8 mouse cellular contexts compared by ENCODE assay signal in genomic region chr8:95000684-95001083, GRCm38 (mm10). TPM values are rescaled to one million over a fixed set of nuclear protein-coding genes. Genes with fewer than 3 reads are reported as not detected.
DNase-seq lines count a peak whose midpoint lies in the region; ATAC-seq and TF ChIP-seq lines count a peak whose summit lies in the region.
"Had no signal": no experiment of that assay in that cellular context is flagged by ENCODE, and none has a peak within 500 bp of the region (broad histone marks: within the 10 kb centered on the region; RNA-seq: fewer than 3 reads in every experiment).

No protein-coding gene starts in this region.

- peak; percentile 88 for DNase-seq in CH12.LX (ENCODE audit: extremely low read depth)
- DNase-seq in liver, embryonic 13.5 days, result peak; percentile 63
- DNase-seq in natural killer cell, adult 2 months (ENCODE audit: low spot score in 2 of 2), result peak; percentile 34 to 55
- peak; percentile 62 for DNase-seq in yolk sac, embryonic 10.5 days (ENCODE audit: low spot score)

- no peaks in the 10 kb centered on the region for H3K36me3 ChIP-seq in CH12.LX (replicated peaks in 1 of 2; ENCODE audit: control insufficient read depth in 1 of 2, insufficient read depth in 1 of 2, low read length in 1 of 2)
- peaks cover 31% of the 10 kb centered on the region for H3K36me3 ChIP-seq in forebrain, embryonic 15.5 days
- peaks cover 20% of the 10 kb centered on the region for H3K36me3 ChIP-seq in hindbrain, embryonic 15.5 days
- H3K36me3 ChIP-seq in liver, embryonic 13.5 days, result peaks cover 62% of the 10 kb centered on the region

- H3K27me3 ChIP-seq in CH12.LX (replicated peaks), result peaks cover 19% of the 10 kb centered on the region
- H3K27me3 ChIP-seq in forebrain, embryonic 15.5 days, result no peaks in the 10 kb centered on the region
- H3K27me3 ChIP-seq in hindbrain, embryonic 15.5 days, result no peaks in the 10 kb centered on the region
- no peaks in the 10 kb centered on the region for H3K27me3 ChIP-seq in liver, embryonic 13.5 days

- H3K4me2 ChIP-seq in CH12.LX (ENCODE audit: insufficient read depth, low read depth, poor library complexity, severe bottlenecking), result 0 out of 2 replicates have a peak overlapping the region, but pooled peaks have one; percentile 19
- H3K4me2 ChIP-seq in forebrain, embryonic 15.5 days (replicated peaks), result peak overlapping the region; percentile 67
- peak overlapping the region; percentile 66 for H3K4me2 ChIP-seq in hindbrain, embryonic 15.5 days
- H3K4me2 ChIP-seq in liver, embryonic 13.5 days, result no peak overlapping the region

- TF ChIP-seq POLR2A in CH12.LX (IDR thresholded peaks at IDR 0.05; ENCODE audit: low read depth, low read length), result no peak

- in situ Hi-C loops in CH12.LX (cut with MboI; ENCODE audit: low pct_ligation_motif_present, low pct_unique_long_range_greater_than_20kb, low sequenced_read_pairs), result loop anchor here (5.0 kb wide), 1 partner anchor 58 kb away; no protein-coding TSS in a partner anchor

- H3K9ac ChIP-seq in CH12.LX (ENCODE audit: insufficient read depth, low read depth), result no peak overlapping the region
- H3K9ac ChIP-seq in forebrain, embryonic 15.5 days (replicated peaks), result no peak overlapping the region
- no peak overlapping the region for H3K9ac ChIP-seq in hindbrain, embryonic 15.5 days
- no peak overlapping the region for H3K9ac ChIP-seq in liver, embryonic 13.5 days

- TF ChIP-seq EP300 in CH12.LX (IDR thresholded peaks at IDR 0.05; ENCODE audit: low read length), result no peak

- peak; percentile 71 for ATAC-seq in activated CD4-positive, CD25-positive, alpha-beta regulatory T cell, adult 4 months
- peak; percentile 38 for ATAC-seq in forebrain, embryonic 15.5 days (replicated peaks)
- 0 out of 2 replicates have a peak, but pooled peaks have one; percentile 27 for ATAC-seq in hindbrain, embryonic 15.5 days (ENCODE audit: low FRiP score, low read depth)
- ATAC-seq in liver, embryonic 13.5 days (ENCODE audit: low read depth), result peak; percentile 12; the same call in 1 of the 2 replicates

- H3K27ac ChIP-seq in CH12.LX (ENCODE audit: insufficient read depth, low read depth), result no peak overlapping the region
- H3K27ac ChIP-seq in forebrain, embryonic 15.5 days (replicated peaks), result peak overlapping the region; percentile 96
- H3K27ac ChIP-seq in hindbrain, embryonic 15.5 days (replicated peaks), result peak overlapping the region; percentile 93
- H3K27ac ChIP-seq in liver, embryonic 13.5 days, result peak overlapping the region; percentile 58

- WGBS in forebrain, embryonic 15.5 days, result 9% methylated on average over 5 of the region's 5 CpGs
- WGBS in hindbrain, embryonic 15.5 days, result 14% methylated on average over 5 of the region's 5 CpGs
- 15% methylated on average over 5 of the region's 5 CpGs for WGBS in liver, embryonic 13.5 days (ENCODE audit: insufficient replicate concordance)

- no peaks in the 10 kb centered on the region for H3K79me2 ChIP-seq in CH12.LX (replicated peaks; ENCODE audit: control insufficient read depth, extremely low read depth, insufficient read depth, poor library complexity, severe bottlenecking)

- dilution Hi-C loops in CH12.LX (cut with MboI; ENCODE audit: extremely low pct_ligation_motif_present, extremely low pct_unique_long_range_greater_than_20kb, low sequenced_read_pairs), result no loop called here

- H3K9me3 ChIP-seq in CH12.LX (replicated peaks; ENCODE audit: low read length), result no peaks in the 10 kb centered on the region
- H3K9me3 ChIP-seq in forebrain, embryonic 15.5 days, result no peaks in the 10 kb centered on the region
- no peaks in the 10 kb centered on the region for H3K9me3 ChIP-seq in hindbrain, embryonic 15.5 days
- no peaks in the 10 kb centered on the region for H3K9me3 ChIP-seq in liver, embryonic 13.5 days (replicated peaks)

- H3K4me3 ChIP-seq in CH12.LX (replicated peaks in 1 of 3; ENCODE audit: low read depth in 2 of 3, low read length in 2 of 3, poor library complexity in 1 of 3), result no peak overlapping the region
- peak overlapping the region; percentile 57; the same call in 1 of the 2 replicates for H3K4me3 ChIP-seq in forebrain, embryonic 15.5 days
- H3K4me3 ChIP-seq in hindbrain, embryonic 15.5 days, result no peak overlapping the region
- no peak overlapping the region; the same call in 1 of the 2 replicates for H3K4me3 ChIP-seq in liver, embryonic 13.5 days (replicated peaks)

- no peak for TF ChIP-seq RAD21 in CH12.LX (IDR thresholded peaks at IDR 0.05; ENCODE audit: low read depth, low read length)

- TF ChIP-seq CTCF in CH12.LX (conservative IDR thresholded peaks at IDR 0.05 in 1 of 2, IDR thresholded peaks at IDR 0.05 in 1 of 2; ENCODE audit: low read depth in 2 of 2, low read length in 2 of 2), result no peak

- peaks cover 9 to 28% of the 10 kb centered on the region in 2 experiments for H3K4me1 ChIP-seq in CH12.LX (ENCODE audit: control insufficient read depth in 1 of 2, insufficient read depth in 2 of 2)
- peaks cover 61% of the 10 kb centered on the region for H3K4me1 ChIP-seq in forebrain, embryonic 15.5 days
- H3K4me1 ChIP-seq in hindbrain, embryonic 15.5 days (replicated peaks), result peaks cover 67% of the 10 kb centered on the region
- peaks cover 67% of the 10 kb centered on the region for H3K4me1 ChIP-seq in liver, embryonic 13.5 days (replicated peaks)

TF ChIP-seq in CH12.LX, 34 proteins besides CTCF, POLR2A, EP300 and RAD21:
- TF ChIP-seq MAZ (IDR thresholded peaks at IDR 0.05; ENCODE audit: low read depth, low read length) (no peak), MXI1 (IDR thresholded peaks at IDR 0.05; ENCODE audit: low read depth, low read length) (0 out of 2 replicates have a peak, but pooled peaks have one; percentile 35), KAT2A (IDR thresholded peaks at IDR 0.05; ENCODE audit: insufficient replicate concordance, low read length) (no peak), CHD2 (IDR thresholded peaks at IDR 0.05; ENCODE audit: low read length) (no peak)

RNA-seq across cellular contexts. Expression of gene Adgrg3, which starts 16.8 kb away (rescaled TPM):
- total RNA-seq in CH12.LX (2012; rRNA removed) (not detected in 2 replicates), CH12.LX (2014; rRNA removed) (not detected in 2 replicates)
- polyA plus RNA-seq in CH12.LX (2012; ENCODE audit: insufficient read length, low read depth), result not detected in 2 replicates
- polyA plus RNA-seq in activated CD4-positive, CD25-positive, alpha-beta regulatory T cell, adult 4 months (2017; shearing (Covaris generic)), result under 1 TPM; 0.21 to 0.41 TPM
- polyA plus RNA-seq in forebrain, embryonic 15.5 days (2015; fragmentation: Nextera tagmentation; extraction: Ambion mirVana), result 1.0 and 1.2 TPM in 2 replicates
- polyA plus RNA-seq in hindbrain, embryonic 15.5 days (2015; fragmentation: Nextera tagmentation; extraction: Ambion mirVana), result 0.79 and 0.95 TPM in 2 replicates
- 5.5 and 6.0 TPM in 2 replicates for polyA plus RNA-seq in liver, embryonic 13.5 days (2015; fragmentation: Nextera tagmentation; extraction: Ambion mirVana)

RNA-seq across cellular contexts. Expression of gene Adgrg1, which starts 26.1 kb away (rescaled TPM):
- total RNA-seq in CH12.LX (2012; rRNA removed) (0.34 and 0.42 TPM in 2 replicates), CH12.LX (2014; rRNA removed) (1.1 and 1.2 TPM in 2 replicates)
- polyA plus RNA-seq in CH12.LX (2012; ENCODE audit: insufficient read length, low read depth), result 2.0 and 2.5 TPM in 2 replicates
- polyA plus RNA-seq in activated CD4-positive, CD25-positive, alpha-beta regulatory T cell, adult 4 months (2017; shearing (Covaris generic)), result 1 to 10 TPM; 1.8 to 2.8 TPM
- polyA plus RNA-seq in forebrain, embryonic 15.5 days (2015; fragmentation: Nextera tagmentation; extraction: Ambion mirVana), result 135 and 140 TPM in 2 replicates
- polyA plus RNA-seq in hindbrain, embryonic 15.5 days (2015; fragmentation: Nextera tagmentation; extraction: Ambion mirVana), result 116 and 122 TPM in 2 replicates
- 42.7 and 55.6 TPM in 2 replicates for polyA plus RNA-seq in liver, embryonic 13.5 days (2015; fragmentation: Nextera tagmentation; extraction: Ambion mirVana)

RNA-seq across cellular contexts. Expression of gene Drc7, which starts 54.2 kb away (rescaled TPM):
- not detected in 2 replicates for total RNA-seq in CH12.LX (2012; rRNA removed)
- not detected in 2 replicates for total RNA-seq in CH12.LX (2014; rRNA removed)
- not detected in 2 replicates for polyA plus RNA-seq in CH12.LX (2012; ENCODE audit: insufficient read length, low read depth)
- not detected for polyA plus RNA-seq in activated CD4-positive, CD25-positive, alpha-beta regulatory T cell, adult 4 months (2017; shearing (Covaris generic))
- 0.96 and 1.4 TPM in 2 replicates for polyA plus RNA-seq in forebrain, embryonic 15.5 days (2015; fragmentation: Nextera tagmentation; extraction: Ambion mirVana)
- polyA plus RNA-seq in hindbrain, embryonic 15.5 days (2015; fragmentation: Nextera tagmentation; extraction: Ambion mirVana), result 2.1 and 2.4 TPM in 2 replicates
- 0.19 and 0.21 TPM in 2 replicates for polyA plus RNA-seq in liver, embryonic 13.5 days (2015; fragmentation: Nextera tagmentation; extraction: Ambion mirVana)
- polyA plus RNA-seq: large intestine, adult 2 months had no signal

Comparison
In these comparisons a context has a peak if more than half of its experiments do, and no peak if none do; other contexts are left out.
1. ATAC-seq: peak in every context shown above with its lines; median percentile 71 in activated CD4-positive, CD25-positive, alpha-beta regulatory T cell, adult 4 months; 38 in forebrain, embryonic 15.5 days; 27 in hindbrain, embryonic 15.5 days; 12 in liver, embryonic 13.5 days.
2. RNA of gene Adgrg1, which starts 26.1 kb away (polyA plus RNA-seq): 135 to 140 TPM in forebrain, embryonic 15.5 days, 116 to 122 TPM in hindbrain, embryonic 15.5 days and 42.7 to 55.6 TPM in liver, embryonic 13.5 days; 1.8 to 2.8 TPM in activated CD4-positive, CD25-positive, alpha-beta regulatory T cell, adult 4 months and 2.0 to 2.5 TPM in CH12.LX; every median in the first group is over 10 times any median in the second.
3. Peak in every context shown above with its lines, with median percentiles within 50 percentile points of each other: DNase-seq.